In the genomic region with DNA sequence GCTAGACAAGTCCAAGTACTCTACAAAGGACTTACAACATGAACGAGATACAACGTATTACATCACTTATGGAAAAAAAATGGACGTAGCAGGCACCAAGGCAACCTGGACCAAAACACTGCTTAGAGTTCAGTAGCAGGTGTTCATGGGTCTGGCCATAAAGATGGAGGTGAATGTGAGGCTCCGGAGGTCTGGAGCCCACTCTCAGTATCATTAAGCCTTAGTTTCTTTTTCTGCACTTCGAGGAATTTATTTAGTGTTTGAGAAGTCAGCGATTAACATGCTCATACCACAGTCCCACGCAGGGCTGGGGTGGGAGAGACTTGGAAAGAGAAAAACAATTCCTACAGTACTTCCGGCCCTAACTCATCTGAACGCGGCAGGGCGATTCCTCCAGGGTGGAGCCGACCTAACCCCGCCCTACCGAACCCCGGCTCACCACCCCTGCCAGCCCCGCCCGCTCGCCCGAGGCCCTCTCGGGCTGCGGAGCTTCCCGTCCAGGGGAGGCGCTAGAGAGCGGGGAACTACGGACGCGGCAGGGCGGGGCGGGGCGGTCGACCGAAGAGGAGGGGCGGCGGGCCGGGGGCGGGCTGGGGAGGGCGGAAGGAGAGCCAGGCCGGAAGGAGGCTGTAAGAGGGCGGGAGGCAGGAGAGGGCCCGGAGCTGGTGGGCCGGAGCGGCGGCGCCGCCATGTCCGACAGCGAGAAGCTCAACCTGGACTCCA, we compare ENCODE assay signal across 8 mouse cellular contexts. TPM values are rescaled to one million over a fixed set of nuclear protein-coding genes. Genes with fewer than 3 reads are reported as not detected.
DNase-seq lines count a peak whose midpoint lies in the region; ATAC-seq and TF ChIP-seq lines count a peak whose summit lies in the region.

A gene (plus strand): TSS at position 538 of the 723 bp plus-strand sequence.

- peak; percentile 68 for DNase-seq in MEL-GATA-1-ER (ENCODE audit: extremely low read depth, low read depth)
- peak; percentile 93 for DNase-seq in cerebellum, adult 8-10 months
- DNase-seq in forelimb bud, embryonic 11.5 days (ENCODE audit: low read depth, low spot score): peak; percentile 93
- peak; percentile 77 for DNase-seq in layer of hippocampus, adult 9-10 months (ENCODE audit: low spot score)
- DNase-seq in lung, postnatal 0 days (ENCODE audit: low spot score): peak; percentile 99
- peak; percentile 97 for DNase-seq in ovary, postnatal 14 days (ENCODE audit: low spot score)
- DNase-seq in thymus, postnatal 14 days: peak; percentile 99

- peaks cover 8% of the 10 kb centered on the region; the same call in 1 of the 2 replicates for H3K4me1 ChIP-seq in lung, postnatal 0 days (ENCODE audit: insufficient read depth, low read depth, low read length)

- H3K4me2 ChIP-seq in lung, postnatal 0 days (replicated peaks; ENCODE audit: low read depth, low read length): peak within 1 kb of the TSS; percentile 87

- peaks cover 24% of the 10 kb centered on the region; the same call in 1 of the 2 replicates for H3K36me3 ChIP-seq in lung, postnatal 0 days (ENCODE audit: insufficient read depth, low read length)

- peak; percentile 82 to 86 for ATAC-seq in hematopoietic stem cell, adult 5-6 weeks (replicated peaks in 1 of 2; ENCODE audit: insufficient read depth in 1 of 2, low FRiP score in 2 of 2, low TSS enrichment in 1 of 2, low read depth in 1 of 2, poor library complexity in 2 of 2, severe bottlenecking in 2 of 2)
- ATAC-seq in lung, postnatal 0 days: peak; percentile 96

- WGBS in lung, postnatal 0 days: 2% methylated on average over 40 of the region's 47 CpGs

- peak; percentile 80 for TF ChIP-seq CTCF in lung, postnatal 0 days (IDR thresholded peaks at IDR 0.05)

- TF ChIP-seq EP300 in lung, postnatal 0 days (IDR thresholded peaks at IDR 0.05): no peak

- peak within 1 kb of the TSS; percentile 95 for H3K27ac ChIP-seq in lung, postnatal 0 days (ENCODE audit: low read length)

- peak within 1 kb of the TSS; percentile 95 for H3K9ac ChIP-seq in lung, postnatal 0 days (replicated peaks; ENCODE audit: low read depth)

- H3K9me3 ChIP-seq in lung, postnatal 0 days (ENCODE audit: low read length): no peaks in the 10 kb centered on the region

- H3K27me3 ChIP-seq in lung, postnatal 0 days (replicated peaks; ENCODE audit: insufficient read depth, low read length): no peaks in the 10 kb centered on the region

- peak within 1 kb of the TSS; percentile 82 for H3K4me3 ChIP-seq in lung, postnatal 0 days (ENCODE audit: low read depth, low read length)

RNA-seq across cellular contexts. Expression of the gene that starts here (rescaled TPM):
- total RNA-seq in hematopoietic stem cell, adult 5-6 weeks (2017): 384 and 392 TPM in 2 replicates
- polyA plus RNA-seq in lung, postnatal 0 days (2015; fragmentation: Nextera tagmentation; extraction: Ambion mirVana): 619 and 631 TPM in 2 replicates

Comparison
In these comparisons a context has a peak if more than half of its experiments do, and no peak if none do; other contexts are left out.
1. Peak in every context shown above with its lines: DNase-seq, ATAC-seq, H3K4me3 ChIP-seq and H3K27ac ChIP-seq.